ENCODE assay signal across 7 mouse cellular contexts in the genomic region with DNA sequence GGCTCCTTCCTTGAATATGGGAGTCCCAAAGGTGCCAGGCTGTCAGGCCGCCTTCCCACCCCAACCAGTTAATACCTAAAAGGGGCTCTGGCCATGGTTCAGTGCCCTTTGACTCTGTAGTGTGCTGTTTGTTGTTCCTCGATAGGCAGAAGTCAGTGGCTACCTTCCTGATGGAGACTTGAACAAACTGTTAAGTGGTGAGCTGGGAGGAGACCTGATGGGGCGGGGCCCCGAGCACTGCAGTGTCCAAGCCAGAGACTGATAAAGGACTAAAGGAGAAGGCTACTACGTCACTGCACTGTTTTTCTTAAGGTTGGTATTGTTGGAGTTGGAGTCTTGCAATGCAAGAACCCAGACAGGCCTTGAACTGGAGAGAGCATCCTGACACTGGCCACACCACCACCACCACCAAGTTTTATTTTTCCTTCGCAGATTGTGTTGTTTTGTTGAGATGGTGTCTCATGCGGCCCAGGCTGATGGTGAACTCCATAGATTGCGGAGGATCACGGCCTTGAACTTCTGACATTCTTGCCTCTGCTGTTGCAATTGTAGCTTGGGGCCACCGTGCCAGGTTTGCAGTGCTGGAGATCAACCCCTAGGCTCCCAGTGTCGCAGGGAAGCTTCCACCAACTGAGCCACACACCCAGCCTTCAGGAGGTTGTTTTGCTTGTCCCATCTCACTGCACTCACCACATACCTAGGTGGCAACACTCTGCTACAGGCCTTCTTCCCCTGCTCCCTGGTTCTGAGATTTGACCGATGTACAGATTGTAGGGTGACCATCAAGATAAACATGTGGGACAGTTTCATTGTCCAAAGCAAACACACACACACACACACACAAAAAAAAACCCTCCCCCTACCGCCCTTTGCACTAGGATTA. TPM values are rescaled to one million over a fixed set of nuclear protein-coding genes. Genes with fewer than 3 reads are reported as not detected.
DNase-seq lines count a peak whose midpoint lies in the region; ATAC-seq lines count a peak whose summit lies in the region.

No protein-coding gene starts in this region.

- no peak for ATAC-seq in heart, embryonic 16.5 days (replicated peaks; ENCODE audit: extremely low read depth, insufficient read depth, low FRiP score)
- no peak for ATAC-seq in hindbrain, embryonic 13.5 days (ENCODE audit: low FRiP score)
- ATAC-seq in midbrain, embryonic 14.5 days (ENCODE audit: low FRiP score, low TSS enrichment): no peak

- intact Hi-C loops in left cerebral cortex, postnatal 25 days (cut with DNase I): no loop called here

- no peak for DNase-seq in heart, adult 8-10 months (ENCODE audit: low spot score)
- DNase-seq in R1 (ENCODE audit: low read depth, low spot score): peak; percentile 41
- DNase-seq in midbrain, embryonic 14.5 days: no peak
- no peak for DNase-seq in embryo, embryonic 11 days
- no peak for DNase-seq in left cerebral cortex, postnatal 25 days (ENCODE audit: low spot score in 2 of 2)

- H3K27me3 ChIP-seq in heart, embryonic 16.5 days (ENCODE audit: control insufficient read depth, insufficient read depth, low read length): no peaks in the 10 kb centered on the region
- no peaks in the 10 kb centered on the region for H3K27me3 ChIP-seq in hindbrain, embryonic 13.5 days
- H3K27me3 ChIP-seq in midbrain, embryonic 14.5 days (ENCODE audit: control insufficient read depth, insufficient read depth, low read length): no peaks in the 10 kb centered on the region

- H3K4me3 ChIP-seq in heart, embryonic 16.5 days (ENCODE audit: low read length): no peak overlapping the region
- no peak overlapping the region for H3K4me3 ChIP-seq in hindbrain, embryonic 13.5 days
- no peak overlapping the region for H3K4me3 ChIP-seq in midbrain, embryonic 14.5 days (replicated peaks; ENCODE audit: low read depth, low read length)

- 64% methylated on average over 13 of the region's 13 CpGs for WGBS in heart, embryonic 16.5 days
- WGBS in hindbrain, embryonic 13.5 days: 63% methylated on average over 13 of the region's 13 CpGs
- WGBS in midbrain, embryonic 14.5 days: 54% methylated on average over 13 of the region's 13 CpGs

- H3K36me3 ChIP-seq in heart, embryonic 16.5 days (ENCODE audit: control insufficient read depth, insufficient read depth): no peaks in the 10 kb centered on the region
- no peaks in the 10 kb centered on the region for H3K36me3 ChIP-seq in hindbrain, embryonic 13.5 days
- H3K36me3 ChIP-seq in midbrain, embryonic 14.5 days (ENCODE audit: control insufficient read depth, insufficient read depth, low read length): no peaks in the 10 kb centered on the region

- H3K4me2 ChIP-seq in heart, embryonic 16.5 days (ENCODE audit: low read depth, low read length): peak overlapping the region; percentile 81; the same call in 1 of the 2 replicates
- peak overlapping the region; percentile 92 for H3K4me2 ChIP-seq in hindbrain, embryonic 13.5 days
- H3K4me2 ChIP-seq in midbrain, embryonic 14.5 days (ENCODE audit: low read length): peak overlapping the region; percentile 94

- no peak overlapping the region for H3K9ac ChIP-seq in heart, embryonic 16.5 days (ENCODE audit: low read length)
- H3K9ac ChIP-seq in hindbrain, embryonic 13.5 days: no peak overlapping the region
- no peak overlapping the region for H3K9ac ChIP-seq in midbrain, embryonic 14.5 days (replicated peaks; ENCODE audit: low read length)

- no peaks in the 10 kb centered on the region for H3K9me3 ChIP-seq in heart, embryonic 16.5 days (replicated peaks; ENCODE audit: control insufficient read depth, low read length)
- H3K9me3 ChIP-seq in hindbrain, embryonic 13.5 days: no peaks in the 10 kb centered on the region
- no peaks in the 10 kb centered on the region for H3K9me3 ChIP-seq in midbrain, embryonic 14.5 days (ENCODE audit: control insufficient read depth, low read length)

- peaks cover 10% of the 10 kb centered on the region for H3K4me1 ChIP-seq in heart, embryonic 16.5 days (ENCODE audit: control insufficient read depth, insufficient read depth, low read length)
- H3K4me1 ChIP-seq in hindbrain, embryonic 13.5 days (replicated peaks): peaks cover 41% of the 10 kb centered on the region
- H3K4me1 ChIP-seq in midbrain, embryonic 14.5 days (ENCODE audit: control insufficient read depth, insufficient read depth, low read length): peaks cover 29% of the 10 kb centered on the region

- no peak overlapping the region for H3K27ac ChIP-seq in heart, embryonic 16.5 days (ENCODE audit: low read length)
- peak overlapping the region; percentile 25 for H3K27ac ChIP-seq in hindbrain, embryonic 13.5 days
- no peak overlapping the region for H3K27ac ChIP-seq in midbrain, embryonic 14.5 days (replicated peaks; ENCODE audit: low read depth, low read length)

RNA-seq across cellular contexts. Expression of gene Msi2, which starts 2.2 kb away (rescaled TPM):
- 20.3 and 20.6 TPM in 2 replicates for polyA plus RNA-seq in heart, embryonic 16.5 days (2015; fragmentation: Nextera tagmentation; extraction: Ambion mirVana)
- 100 to 1,000 TPM; 206 to 216 (median 210) TPM for total RNA-seq in heart, adult 8-10 months (2022)
- polyA plus RNA-seq in hindbrain, embryonic 13.5 days (2015; fragmentation: Nextera tagmentation; extraction: Ambion mirVana): 36.6 and 41.0 TPM in 2 replicates
- polyA plus RNA-seq in midbrain, embryonic 14.5 days (2014; fragmentation: Nextera tagmentation; extraction: Ambion mirVana): 33.1 and 61.8 TPM in 2 replicates
- 100 to 1,000 TPM; 116 to 123 TPM for total RNA-seq in left cerebral cortex, postnatal 25 days (2021)
